Mouse (Mus musculus): ENCODE results near the gene Cdk6. TPM values are rescaled to one million over a fixed set of nuclear protein-coding genes. Genes with fewer than 3 reads are reported as not detected.
A peak's percentile ranks its signal among the peaks of the same experiment; 100 is the strongest.

The Cdk6 gene
- total and polyA plus RNA-seq, 3 experiments: 40.4 to 171 (median 50.8) TPM

- peaks cover 18 to 48% of the 10 kb centered on the region in 2 experiments for H3K36me3 ChIP-seq (replicated peaks in 1 of 2; ENCODE audit: control insufficient read depth in 1 of 2, insufficient read depth in 1 of 2, low read length in 1 of 2)
- H3K4me1 ChIP-seq (ENCODE audit: control insufficient read depth in 1 of 2, insufficient read depth in 2 of 2): peaks cover 30 to 70% of the 10 kb centered on the region in 2 experiments
- TF ChIP-seq ZMIZ1 (IDR thresholded peaks at IDR 0.05; ENCODE audit: low read depth, low read length): no peak
- TF ChIP-seq KAT2A (IDR thresholded peaks at IDR 0.05; ENCODE audit: insufficient replicate concordance, low read length): no peak
- TF ChIP-seq E2F4 (IDR thresholded peaks at IDR 0.05; ENCODE audit: insufficient replicate concordance, low read depth, low read length): no peak
- no peak for TF ChIP-seq GABPA (IDR thresholded peaks at IDR 0.05; ENCODE audit: insufficient replicate concordance, low read depth, low read length)
- 0 out of 2 replicates have a peak, but pooled peaks have one; percentile 12 for TF ChIP-seq BHLHE40 (IDR thresholded peaks at IDR 0.05; ENCODE audit: low read depth, low read length)
Measured at GRCm38 (mm10) chr5:3385078-3385477, 43.8 kb downstream of the Cdk6 start.

DNA sequence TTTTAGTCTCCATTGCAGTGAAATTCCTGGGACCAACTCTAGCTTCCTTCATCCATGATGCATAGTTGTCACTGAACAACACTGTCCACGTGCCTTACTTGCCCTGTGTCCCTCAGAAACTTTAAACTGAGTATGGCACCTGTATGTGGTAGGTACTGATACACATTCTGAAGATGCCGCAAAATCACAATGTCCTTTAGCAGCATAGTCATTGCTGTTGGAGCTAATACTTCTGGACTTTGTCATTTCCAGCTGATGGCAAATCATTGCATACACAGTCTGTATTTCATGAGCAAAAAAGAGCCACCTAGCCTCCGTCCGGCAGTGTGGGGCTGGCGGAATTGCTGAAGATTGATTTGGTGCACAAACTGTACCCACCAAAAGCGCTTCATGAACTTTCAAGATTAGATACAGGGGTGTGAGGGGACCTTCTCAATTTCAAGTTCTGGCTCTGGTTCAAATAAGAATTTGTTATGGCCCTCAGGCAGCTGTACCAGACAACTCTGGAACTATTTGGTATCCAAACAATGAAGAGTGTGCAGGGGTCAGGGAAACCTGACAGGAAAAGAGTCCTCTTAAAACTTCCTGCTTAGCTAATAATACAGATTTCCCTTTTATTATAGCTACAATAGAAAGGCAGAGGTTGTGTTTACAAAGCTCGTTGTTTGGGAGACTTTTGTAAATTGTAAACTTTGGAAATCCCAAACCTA is 44.9 kb downstream of the Cdk6 start:
- Histone ChIP-seq H3K27me3 (replicated peaks) (no peaks in the 10 kb centered on the region), H3K36me3 (replicated peaks in 1 of 2; ENCODE audit: control insufficient read depth in 1 of 2, insufficient read depth in 1 of 2, low read length in 1 of 2) (peaks cover 23 to 56% of the 10 kb centered on the region in 2 experiments), H3K9ac (ENCODE audit: insufficient read depth, low read depth) (no peak overlapping the region; the same call in 1 of the 2 replicates), H3K9me3 (replicated peaks; ENCODE audit: low read length) (no peaks in the 10 kb centered on the region), H3K27ac (ENCODE audit: insufficient read depth, low read depth) (peak overlapping the region; percentile 6; the same call in 1 of the 2 replicates), H3K4me3 (replicated peaks in 1 of 3; ENCODE audit: low read depth in 2 of 3, low read length in 2 of 3, poor library complexity in 1 of 3) (no peak overlapping the region), H3K4me2 (ENCODE audit: insufficient read depth, low read depth, poor library complexity, severe bottlenecking) (no peak overlapping the region), H3K4me1 (ENCODE audit: control insufficient read depth in 1 of 2, insufficient read depth in 2 of 2) (peaks cover 25 to 59% of the 10 kb centered on the region in 2 experiments), H3K79me2 (replicated peaks; ENCODE audit: control insufficient read depth, extremely low read depth, insufficient read depth, poor library complexity, severe bottlenecking) (peaks cover 83% of the 10 kb centered on the region)
- dilution Hi-C loops (cut with MboI; ENCODE audit: extremely low pct_ligation_motif_present, extremely low pct_unique_long_range_greater_than_20kb, low sequenced_read_pairs) (no loop called here), in situ Hi-C loops (cut with MboI; ENCODE audit: low pct_ligation_motif_present, low pct_unique_long_range_greater_than_20kb, low sequenced_read_pairs) (no loop called here)
- TF ChIP-seq KAT2A (IDR thresholded peaks at IDR 0.05; ENCODE audit: insufficient replicate concordance, low read length) (no peak), USF1 (IDR thresholded peaks at IDR 0.05; ENCODE audit: low read depth, low read length) (no peak), GABPA (IDR thresholded peaks at IDR 0.05; ENCODE audit: insufficient replicate concordance, low read depth, low read length) (no peak), MEF2A (IDR thresholded peaks at IDR 0.05; ENCODE audit: borderline replicate concordance, low read depth, low read length) (no peak), USF2 (conservative IDR thresholded peaks at IDR 0.05; ENCODE audit: low read depth, low read length) (no peak), MYC (IDR thresholded peaks at IDR 0.05; ENCODE audit: low read depth, low read length) (no peak), HCFC1 (IDR thresholded peaks at IDR 0.05; ENCODE audit: low read depth, low read length) (no peak), SMC3 (IDR thresholded peaks at IDR 0.05; ENCODE audit: low read depth, low read length) (no peak)
- DNase-seq (ENCODE audit: extremely low read depth): no peak

More at GRCm38 (mm10) chr5:3385078-3385477, 43.8 kb downstream of the Cdk6 start:
- Histone ChIP-seq H3K27me3 (replicated peaks) (no peaks in the 10 kb centered on the region), H3K27ac (ENCODE audit: insufficient read depth, low read depth) (peak overlapping the region; percentile 21), H3K4me3 (replicated peaks in 1 of 3; ENCODE audit: low read depth in 2 of 3, low read length in 2 of 3, poor library complexity in 1 of 3) (peak overlapping the region in 1 of 3 experiments; percentile 47), H3K9me3 (replicated peaks; ENCODE audit: low read length) (no peaks in the 10 kb centered on the region), H3K9ac (ENCODE audit: insufficient read depth, low read depth) (no peak overlapping the region), H3K4me2 (ENCODE audit: insufficient read depth, low read depth, poor library complexity, severe bottlenecking) (no peak overlapping the region), H3K79me2 (replicated peaks; ENCODE audit: control insufficient read depth, extremely low read depth, insufficient read depth, poor library complexity, severe bottlenecking) (peaks cover 87% of the 10 kb centered on the region)
- no peak for DNase-seq (ENCODE audit: extremely low read depth)
- in situ Hi-C loops (cut with MboI; ENCODE audit: low pct_ligation_motif_present, low pct_unique_long_range_greater_than_20kb, low sequenced_read_pairs) (no loop called here), dilution Hi-C loops (cut with MboI; ENCODE audit: extremely low pct_ligation_motif_present, extremely low pct_unique_long_range_greater_than_20kb, low sequenced_read_pairs) (no loop called here)

DNA sequence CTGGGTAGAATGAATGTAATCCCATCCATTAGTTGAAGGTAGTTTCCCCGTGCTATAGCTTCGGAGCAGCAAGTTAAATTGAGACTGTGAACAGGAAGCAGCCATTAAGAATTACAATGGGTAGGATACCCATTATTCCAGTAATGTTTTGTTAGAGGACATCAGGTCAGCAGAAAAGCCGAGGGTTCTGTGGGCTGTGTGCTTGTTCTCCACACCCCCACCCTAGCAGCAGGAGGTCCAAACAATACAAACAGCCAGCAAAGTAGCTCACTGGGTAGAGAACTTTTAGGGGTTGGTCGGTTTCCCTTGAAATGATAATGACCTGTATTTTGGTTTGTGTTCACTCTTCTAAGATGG is 45.4 kb downstream of the Cdk6 start:
- DNase-seq (ENCODE audit: extremely low read depth): no peak
- Histone ChIP-seq H3K9ac (ENCODE audit: insufficient read depth, low read depth) (no peak overlapping the region), H3K9me3 (replicated peaks; ENCODE audit: low read length) (no peaks in the 10 kb centered on the region), H3K4me2 (ENCODE audit: insufficient read depth, low read depth, poor library complexity, severe bottlenecking) (no peak overlapping the region), H3K27ac (ENCODE audit: insufficient read depth, low read depth) (no peak overlapping the region), H3K27me3 (replicated peaks) (no peaks in the 10 kb centered on the region), H3K4me3 (replicated peaks in 1 of 3; ENCODE audit: low read depth in 2 of 3, low read length in 2 of 3, poor library complexity in 1 of 3) (no peak overlapping the region), H3K4me1 (ENCODE audit: control insufficient read depth in 1 of 2, insufficient read depth in 2 of 2) (peaks cover 21 to 55% of the 10 kb centered on the region in 2 experiments), H3K79me2 (replicated peaks; ENCODE audit: control insufficient read depth, extremely low read depth, insufficient read depth, poor library complexity, severe bottlenecking) (peaks cover 83% of the 10 kb centered on the region), H3K36me3 (replicated peaks in 1 of 2; ENCODE audit: control insufficient read depth in 1 of 2, insufficient read depth in 1 of 2, low read length in 1 of 2) (peaks cover 28 to 58% of the 10 kb centered on the region in 2 experiments)
- dilution Hi-C loops (cut with MboI; ENCODE audit: extremely low pct_ligation_motif_present, extremely low pct_unique_long_range_greater_than_20kb, low sequenced_read_pairs) (no loop called here), in situ Hi-C loops (cut with MboI; ENCODE audit: low pct_ligation_motif_present, low pct_unique_long_range_greater_than_20kb, low sequenced_read_pairs) (no loop called here)
- TF ChIP-seq EP300 (IDR thresholded peaks at IDR 0.05; ENCODE audit: low read length) (no peak), CHD1 (IDR thresholded peaks at IDR 0.05; ENCODE audit: low read depth, low read length) (no peak), UBTF (IDR thresholded peaks at IDR 0.05; ENCODE audit: low read depth, low read length) (no peak), RAD21 (IDR thresholded peaks at IDR 0.05; ENCODE audit: low read depth, low read length) (no peak), PAX5 (IDR thresholded peaks at IDR 0.05; ENCODE audit: low read length) (no peak), MAX (IDR thresholded peaks at IDR 0.05; ENCODE audit: low read length) (no peak), POLR2A (IDR thresholded peaks at IDR 0.05; ENCODE audit: low read depth, low read length) (no peak), GABPA (IDR thresholded peaks at IDR 0.05; ENCODE audit: insufficient replicate concordance, low read depth, low read length) (no peak), KAT2A (IDR thresholded peaks at IDR 0.05; ENCODE audit: insufficient replicate concordance, low read length) (no peak), ZNF384 (IDR thresholded peaks at IDR 0.05; ENCODE audit: low read depth, low read length) (no peak), ZMIZ1 (IDR thresholded peaks at IDR 0.05; ENCODE audit: low read depth, low read length) (no peak), JUN (IDR thresholded peaks at IDR 0.05; ENCODE audit: insufficient read depth, low read depth, low read length) (no peak), HCFC1 (IDR thresholded peaks at IDR 0.05; ENCODE audit: low read depth, low read length) (no peak), MEF2A (IDR thresholded peaks at IDR 0.05; ENCODE audit: borderline replicate concordance, low read depth, low read length) (no peak), NELFE (IDR thresholded peaks at IDR 0.05; ENCODE audit: low read depth, low read length) (no peak), MAZ (IDR thresholded peaks at IDR 0.05; ENCODE audit: low read depth, low read length) (no peak), CHD2 (IDR thresholded peaks at IDR 0.05; ENCODE audit: low read length) (no peak), USF1 (IDR thresholded peaks at IDR 0.05; ENCODE audit: low read depth, low read length) (no peak)

All from CH12.LX (cell line).